Mouse (Mus musculus) limb, embryonic 12.5 days (tissue): ENCODE data around the gene Cdk14. TPM values are rescaled to one million over a fixed set of nuclear protein-coding genes. Genes with fewer than 3 reads are reported as not detected.

ENCODE experiments used
- ATAC-seq: fragments of 200-750 bp; cut with Nextera tagmentation; 2 replicates; pipeline ENCODE4 v1.8.0; 2017; ENCODE audit warnings: low read depth, moderate TSS enrichment; ENCODE audit not compliant: insufficient number of reproducible peaks, insufficient read depth, low FRiP score, low TSS enrichment
- H3K27ac ChIP-seq: fragments of 300-500 bp; sonication (generic); 2 replicates; pipeline ENCODE4 v1.5.1; 2016; ENCODE audit warnings: mild to moderate bottlenecking, moderate library complexity
- H3K27me3 ChIP-seq: fragments of 300-500 bp; sonication (generic); 2 replicates; pipeline ENCODE4 v1.6.1; 2016; ENCODE audit warnings: mild to moderate bottlenecking, moderate library complexity
- H3K36me3 ChIP-seq: fragments of 300-500 bp; sonication (generic); 2 replicates; pipeline ENCODE4 v1.6.1; 2016; ENCODE audit warnings: mild to moderate bottlenecking, moderate library complexity
- H3K4me1 ChIP-seq: fragments of 300-500 bp; sonication (generic); replicated peaks from 2 replicates; pipeline ENCODE4 v1.6.1; 2016
- H3K4me2 ChIP-seq: fragments of 300-500 bp; sonication (generic); 2 replicates; pipeline ENCODE4 v1.6.1; 2016; ENCODE audit warnings: mild to moderate bottlenecking, moderate library complexity
- H3K4me3 ChIP-seq: fragments of 300-500 bp; sonication (generic); replicated peaks from 2 replicates; pipeline ENCODE4 v1.5.1; 2016; ENCODE audit warnings: mild to moderate bottlenecking
- H3K9ac ChIP-seq: fragments of 300-500 bp; sonication (generic); replicated peaks from 2 replicates; pipeline ENCODE4 v1.6.1; 2016; ENCODE audit warnings: mild to moderate bottlenecking, moderate library complexity
- H3K9me3 ChIP-seq: fragments of 300-500 bp; sonication (generic); 2 replicates; pipeline ENCODE4 v1.6.1; 2016; ENCODE audit warnings: mild to moderate bottlenecking, moderate library complexity
- WGBS: fragments of 180-500 bp; shearing (Covaris S2); methylation state at CpG from one replicate; pipeline ENCODE4 v1.1.7; 2016; 5-methylcytosine and 5-hydroxymethylcytosine counted together
- polyA plus RNA-seq: library from polyadenylated mRNA; unstranded; fragments of >200 nt; fragmentation: Nextera tagmentation; extraction: Ambion mirVana; gene quantifications from 2 replicates; pipeline ENCODE4 v1.2.1, GENCODE M21; 2016

Cdk14 gene
- polyA plus RNA-seq, 1 experiment from 2014 or later, result 27.6 TPM

- H3K4me3 ChIP-seq, result no peak overlapping the region
- H3K9ac ChIP-seq, result no peak overlapping the region
- no peak for ATAC-seq
- H3K36me3 ChIP-seq, result no peaks in the 10 kb centered on the region
- no peak overlapping the region for H3K27ac ChIP-seq
- WGBS, result 76% methylated on average over 4 of the region's 4 CpGs
- no peaks in the 10 kb centered on the region for H3K9me3 ChIP-seq
- H3K4me2 ChIP-seq, result no peak overlapping the region
- H3K4me1 ChIP-seq, result peaks cover 9% of the 10 kb centered on the region; the same call in 1 of the 2 replicates
- no peaks in the 10 kb centered on the region for H3K27me3 ChIP-seq
These were observed 527.4 kb downstream of the Cdk14 start for GRCm38 (mm10) chr5:4892734-4893133.

- Histone ChIP-seq H3K27ac (no peak overlapping the region), H3K27me3 (no peaks in the 10 kb centered on the region), H3K4me2 (no peak overlapping the region), H3K4me3 (no peak overlapping the region), H3K9ac (no peak overlapping the region), H3K36me3 (no peaks in the 10 kb centered on the region), H3K4me1 (peaks cover 9% of the 10 kb centered on the region; the same call in 1 of the 2 replicates), H3K9me3 (no peaks in the 10 kb centered on the region)
- ATAC-seq, result no peak
- 79% methylated on average over 17 of the region's 17 CpGs for WGBS
These were observed 528.0 kb downstream of the Cdk14 start for GRCm38 (mm10) chr5:4891862-4892704.

GRCm38 (mm10) chr5:4887069-4887468 lies 533.0 kb downstream of the Cdk14 start:
- Histone ChIP-seq H3K4me1 (peaks cover 2% of the 10 kb centered on the region; the same call in 1 of the 2 replicates), H3K9me3 (no peaks in the 10 kb centered on the region), H3K36me3 (no peaks in the 10 kb centered on the region), H3K4me2 (no peak overlapping the region), H3K27me3 (no peaks in the 10 kb centered on the region), H3K4me3 (no peak overlapping the region), H3K27ac (no peak overlapping the region), H3K9ac (no peak overlapping the region)
- ATAC-seq, result no peak
- 89% methylated on average over 4 of the region's 4 CpGs for WGBS

GRCm38 (mm10) chr5:4882841-4883240 lies 537.3 kb downstream of the Cdk14 start:
- Histone ChIP-seq H3K27ac (no peak overlapping the region), H3K4me1 (no peaks in the 10 kb centered on the region; the same call in 1 of the 2 replicates), H3K36me3 (no peaks in the 10 kb centered on the region), H3K9ac (no peak overlapping the region), H3K4me3 (no peak overlapping the region), H3K9me3 (no peaks in the 10 kb centered on the region), H3K27me3 (no peaks in the 10 kb centered on the region), H3K4me2 (no peak overlapping the region)
- 88% methylated on average over 1 of the region's 1 CpGs for WGBS
- no peak for ATAC-seq

- WGBS, result 57% methylated on average over 4 of the region's 4 CpGs
- Histone ChIP-seq H3K4me2 (no peak overlapping the region), H3K27me3 (no peaks in the 10 kb centered on the region), H3K4me1 (peaks cover 18% of the 10 kb centered on the region), H3K9me3 (no peaks in the 10 kb centered on the region), H3K36me3 (no peaks in the 10 kb centered on the region), H3K4me3 (no peak overlapping the region), H3K9ac (no peak overlapping the region), H3K27ac (no peak overlapping the region)
- ATAC-seq, result no peak
These were observed 539.8 kb downstream of the Cdk14 start for GRCm38 (mm10) chr5:4880331-4880730.

GRCm38 (mm10) chr5:4878934-4879333 lies 541.2 kb downstream of the Cdk14 start:
- no peak for ATAC-seq
- no peak overlapping the region for H3K27ac ChIP-seq
- WGBS, result 52% methylated on average over 3 of the region's 3 CpGs

GRCm38 (mm10) chr5:4877638-4878037 lies 542.5 kb downstream of the Cdk14 start:
- Histone ChIP-seq H3K27me3 (no peaks in the 10 kb centered on the region), H3K9me3 (no peaks in the 10 kb centered on the region), H3K4me3 (no peak overlapping the region), H3K36me3 (no peaks in the 10 kb centered on the region), H3K4me2 (no peak overlapping the region), H3K9ac (no peak overlapping the region), H3K27ac (no peak overlapping the region), H3K4me1 (peaks cover 18% of the 10 kb centered on the region)
- 46% methylated on average over 4 of the region's 4 CpGs for WGBS
- no peak for ATAC-seq

More at GRCm38 (mm10) chr5:4878934-4879333, 541.2 kb downstream of the Cdk14 start:
- Histone ChIP-seq H3K4me1 (peaks cover 18% of the 10 kb centered on the region), H3K9me3 (no peaks in the 10 kb centered on the region), H3K4me3 (no peak overlapping the region), H3K27me3 (no peaks in the 10 kb centered on the region), H3K36me3 (no peaks in the 10 kb centered on the region), H3K4me2 (no peak overlapping the region), H3K9ac (no peak overlapping the region)

- H3K9me3 ChIP-seq, result no peaks in the 10 kb centered on the region
- no peaks in the 10 kb centered on the region for H3K27me3 ChIP-seq
- no peaks in the 10 kb centered on the region for H3K36me3 ChIP-seq
- WGBS, result 13% methylated on average over 5 of the region's 5 CpGs
- H3K4me3 ChIP-seq, result no peak overlapping the region
- H3K4me1 ChIP-seq, result peaks cover 18% of the 10 kb centered on the region
- H3K4me2 ChIP-seq, result no peak overlapping the region
- no peak overlapping the region for H3K9ac ChIP-seq
- H3K27ac ChIP-seq, result no peak overlapping the region
- no peak for ATAC-seq
These were observed 542.9 kb downstream of the Cdk14 start for GRCm38 (mm10) chr5:4877131-4877631.

GRCm38 (mm10) chr5:4876653-4877091 lies 543.4 kb downstream of the Cdk14 start:
- H3K9ac ChIP-seq, result no peak overlapping the region
- no peaks in the 10 kb centered on the region for H3K36me3 ChIP-seq
- no peaks in the 10 kb centered on the region for H3K9me3 ChIP-seq
- no peak overlapping the region for H3K4me3 ChIP-seq
- peaks cover 18% of the 10 kb centered on the region for H3K4me1 ChIP-seq
- H3K4me2 ChIP-seq, result no peak overlapping the region
- ATAC-seq, result no peak
- no peak overlapping the region for H3K27ac ChIP-seq
- 79% methylated on average over 15 of the region's 15 CpGs for WGBS
- no peaks in the 10 kb centered on the region for H3K27me3 ChIP-seq

GRCm38 (mm10) chr5:4870041-4870726 lies 549.9 kb downstream of the Cdk14 start:
- peaks cover 26% of the 10 kb centered on the region for H3K4me1 ChIP-seq
- no peaks in the 10 kb centered on the region for H3K27me3 ChIP-seq
- no peak for ATAC-seq
- H3K4me2 ChIP-seq, result no peak overlapping the region
- WGBS, result 80% methylated on average over 4 of the region's 4 CpGs
- no peaks in the 10 kb centered on the region for H3K9me3 ChIP-seq
- no peak overlapping the region for H3K9ac ChIP-seq
- no peaks in the 10 kb centered on the region for H3K36me3 ChIP-seq
- H3K27ac ChIP-seq, result no peak overlapping the region
- no peak overlapping the region for H3K4me3 ChIP-seq

- Histone ChIP-seq H3K4me3 (no peak overlapping the region), H3K27me3 (no peaks in the 10 kb centered on the region), H3K4me2 (no peak overlapping the region), H3K36me3 (no peaks in the 10 kb centered on the region), H3K9me3 (no peaks in the 10 kb centered on the region), H3K9ac (no peak overlapping the region), H3K4me1 (peaks cover 26% of the 10 kb centered on the region), H3K27ac (no peak overlapping the region)
- WGBS, result 62% methylated on average over 6 of the region's 6 CpGs
- ATAC-seq, result no peak
These were observed 551.5 kb downstream of the Cdk14 start for GRCm38 (mm10) chr5:4868563-4869120.
